Mouse (Mus musculus) MEL (cell line): Measurements from ENCODE around the gene Ikzf3. TPM values are rescaled to one million over a fixed set of nuclear protein-coding genes. Genes with fewer than 3 reads are reported as not detected.

Experiments
- DNase-seq: peaks from one replicate; pipeline ENCODE4 v3.0.0; 2011; ENCODE audit warnings: low read depth, low spot score
- H3K27ac ChIP-seq: 2 replicates; pipeline ENCODE4 v1.5.1; 2012; ENCODE audit warnings: low read depth, mild to moderate bottlenecking, control low read depth, low read length, moderate library complexity; ENCODE audit not compliant: control insufficient read depth
- H3K27me3 ChIP-seq, 2 experiments: fragments of 150-350 bp in 1 of 2; sonication (generic) in 1 of 2; 2 replicates each; pipeline ENCODE4 v1.6.1; 2012; ENCODE audit warnings: low read length in 2 of 2, mild to moderate bottlenecking in 2 of 2, improper control_type of control experiment in 1 of 2, moderate library complexity in 1 of 2; ENCODE audit not compliant: insufficient read depth in 2 of 2, control insufficient read depth in 1 of 2
- H3K36me3 ChIP-seq, 2 experiments: 2 replicates each; pipeline ENCODE4 v1.6.1; 2012 to 2014; ENCODE audit warnings: low read length in 2 of 2, improper control_type of control experiment in 1 of 2, inconsistent platforms in 1 of 2, mild to moderate bottlenecking in 1 of 2; ENCODE audit not compliant: insufficient read depth in 2 of 2, control insufficient read depth in 1 of 2
- H3K4me1 ChIP-seq, 2 experiments: fragments of 150-350 bp in 1 of 2; sonication (generic) in 1 of 2; 2 replicates each; pipeline ENCODE4 v1.6.1; 2012; ENCODE audit warnings: low read length in 2 of 2, improper control_type of control experiment in 1 of 2, mild to moderate bottlenecking in 1 of 2; ENCODE audit not compliant: insufficient read depth in 2 of 2, control insufficient read depth in 1 of 2
- H3K4me3 ChIP-seq, 2 experiments: fragments of 150-350 bp in 1 of 2; sonication (generic) in 1 of 2; 2 replicates each; pipeline ENCODE4 v1.5.1; 2012; ENCODE audit warnings: low read depth in 2 of 2, low read length in 2 of 2, mild to moderate bottlenecking in 2 of 2, moderate library complexity in 2 of 2, control low read depth in 1 of 2, improper control_type of control experiment in 1 of 2; ENCODE audit not compliant: control insufficient read depth in 1 of 2, insufficient read depth in 1 of 2
- H3K79me2 ChIP-seq: 2 replicates; pipeline ENCODE4 v1.6.1; 2012; ENCODE audit warnings: mild to moderate bottlenecking, low read length, moderate library complexity; ENCODE audit not compliant: control insufficient read depth, poor library complexity, insufficient read depth
- H3K9ac ChIP-seq: 2 replicates; pipeline ENCODE4 v1.6.1; 2012; ENCODE audit warnings: low read depth, mild to moderate bottlenecking, control low read depth, low read length, moderate library complexity; ENCODE audit not compliant: control insufficient read depth, poor library complexity, severe bottlenecking
- H3K9me3 ChIP-seq: fragments of 150-350 bp; sonication (generic); replicated peaks from 2 replicates; pipeline ENCODE4 v1.6.1; 2012; ENCODE audit warnings: mild to moderate bottlenecking, low read length, improper control_type of control experiment, moderate library complexity; ENCODE audit not compliant: insufficient read depth
- CHD1 ChIP-seq: IDR thresholded peaks from 2 replicates; pipeline ENCODE4 v1.6.1; 2012; ENCODE audit warnings: low read depth, mild to moderate bottlenecking, inconsistent platforms, low read length, improper control_type of control experiment
- CHD2 ChIP-seq: IDR thresholded peaks from 2 replicates; pipeline ENCODE4 v1.6.1; 2011; ENCODE audit warnings: low read length, improper control_type of control experiment
- E2F4 ChIP-seq: IDR thresholded peaks from 2 replicates; pipeline ENCODE4 v1.6.1; 2011; ENCODE audit warnings: low read depth, low read length, improper control_type of control experiment, borderline replicate concordance
- MYC ChIP-seq: IDR thresholded peaks from 2 replicates; pipeline ENCODE4 v1.6.1; 2011; ENCODE audit warnings: low read depth, mild to moderate bottlenecking, low read length, improper control_type of control experiment, moderate library complexity
- NRF1 ChIP-seq: IDR thresholded peaks from 2 replicates; pipeline ENCODE4 v1.6.1; 2014; ENCODE audit warnings: low read depth, mild to moderate bottlenecking, inconsistent platforms, low read length, improper control_type of control experiment, moderate library complexity; ENCODE audit not compliant: poor library complexity, insufficient read depth, severe bottlenecking
- POLR2A ChIP-seq, 2 experiments: IDR thresholded peaks; 2 replicates each; pipeline ENCODE4 v1.6.1; 2011 to 2012; ENCODE audit warnings: low read length in 2 of 2, mild to moderate bottlenecking in 2 of 2, control low read depth in 1 of 2, improper control_type of control experiment in 1 of 2, low read depth in 1 of 2, moderate library complexity in 1 of 2; ENCODE audit not compliant: control insufficient read depth in 1 of 2, insufficient read depth in 1 of 2, poor library complexity in 1 of 2
- TBP ChIP-seq: IDR thresholded peaks from 2 replicates; pipeline ENCODE4 v1.8.0; 2011; ENCODE audit warnings: low read depth, low read length, improper control_type of control experiment
- ZKSCAN1 ChIP-seq: IDR thresholded peaks from 2 replicates; pipeline ENCODE4 v1.6.1; 2012; ENCODE audit warnings: low read depth, mild to moderate bottlenecking, inconsistent platforms, low read length, improper control_type of control experiment, moderate library complexity
- polyA plus RNA-seq, 2 experiments: library from polyadenylated mRNA; stranded (reverse) in 1 of 2; unstranded in 1 of 2; fragments of >175 nt in 1 of 2; fragments of >200 nt in 1 of 2; gene quantifications; 2 replicates each; pipeline versions ENCODE4 v1.2.1 to v1.2.4; 2012; ENCODE audit warnings: low replicate concordance in 2 of 2, low read depth in 1 of 2; ENCODE audit not compliant: insufficient read length in 2 of 2, insufficient read depth in 1 of 2, missing spikeins in 1 of 2
- total RNA-seq: library from RNA; depleted of rRNA; stranded (reverse); fragments of 300-350 nt; gene quantifications from 2 replicates; pipeline ENCODE4 v1.2.3, GENCODE M21; 2012; rRNA removed

Ikzf3 gene
- total and polyA plus RNA-seq, 3 experiments, result 0.12 TPM; not detected in 2

DNA sequence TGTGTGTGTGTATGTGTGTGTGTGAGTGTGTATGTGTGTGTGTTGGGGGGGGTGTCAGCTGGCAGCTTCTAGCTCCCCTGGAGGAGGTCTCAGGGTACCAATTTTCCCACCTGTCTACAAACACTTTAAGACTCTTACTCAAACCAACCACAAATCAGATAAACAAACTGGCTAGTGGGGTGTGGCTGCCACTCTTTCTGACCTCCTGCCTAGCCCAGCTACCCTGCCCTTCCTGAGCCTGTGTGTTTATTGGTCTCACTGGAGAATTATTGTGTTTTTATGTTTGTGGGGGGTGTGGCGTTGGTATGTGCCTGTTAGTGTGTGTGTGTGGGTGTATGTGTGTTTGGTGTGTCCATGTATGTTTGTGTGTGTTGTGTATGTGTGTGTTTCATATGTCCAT, 128.8 kb downstream of the Ikzf3 start:
- Histone ChIP-seq H3K27ac (no peak overlapping the region), H3K9me3 (no peaks in the 10 kb centered on the region), H3K4me3 (no peak overlapping the region), H3K27me3 (peaks cover 7 to 9% of the 10 kb centered on the region in 2 experiments), H3K79me2 (no peaks in the 10 kb centered on the region), H3K9ac (no peak overlapping the region), H3K4me1 (peaks cover 0 to 7% of the 10 kb centered on the region in 2 experiments; a peak in 2 of 4 replicates), H3K36me3 (no peaks in the 10 kb centered on the region)
- TF ChIP-seq NRF1 (no peak), CHD1 (no peak), CHD2 (no peak), TBP (no peak), E2F4 (no peak), ZKSCAN1 (no peak), MYC (no peak), POLR2A (IDR thresholded peaks at IDR 0.05; ENCODE audit: control insufficient read depth in 1 of 2, insufficient read depth in 1 of 2, low read depth in 1 of 2, low read length in 2 of 2, poor library complexity in 1 of 2) (no peak)
- no peak for DNase-seq

Other genes with a start within 250 kb of the Ikzf3 start
- gene Neurod2, start 216.4 kb downstream of the Ikzf3 start, total RNA-seq, result not detected in 2 replicates
- gene Neurod2, start 216.4 kb downstream of the Ikzf3 start, polyA plus RNA-seq, result not detected
- 25.4 and 35.2 TPM in 2 replicates for gene Ppp1r1b, start 197.6 kb downstream of the Ikzf3 start, total RNA-seq
- 100 to 1,000 TPM in 1 of 2 experiments, not detected in 1; 114 TPM for gene Ppp1r1b, start 197.6 kb downstream of the Ikzf3 start, polyA plus RNA-seq
- 61.7 and 62.5 TPM in 2 replicates for gene Stard3, start 187.7 kb downstream of the Ikzf3 start, total RNA-seq
- gene Stard3, start 187.7 kb downstream of the Ikzf3 start, polyA plus RNA-seq, result 10 to 100 TPM in 1 of 2 experiments, not detected in 1; 53.0 TPM
- not detected in 2 replicates for gene Tcap, start 162.2 kb downstream of the Ikzf3 start, total RNA-seq
- gene Tcap, start 162.2 kb downstream of the Ikzf3 start, polyA plus RNA-seq, result under 1 TPM in 1 of 2 experiments, not detected in 1; 0.07 TPM
- gene Pnmt, start 159.6 kb downstream of the Ikzf3 start, total RNA-seq, result not detected in 2 replicates
- not detected for gene Pnmt, start 159.6 kb downstream of the Ikzf3 start, polyA plus RNA-seq
- 5.9 and 7.4 TPM in 2 replicates for gene Pgap3, start 145.5 kb downstream of the Ikzf3 start, total RNA-seq
- 1 to 10 TPM in 1 of 2 experiments, not detected in 1; 8.4 TPM for gene Pgap3, start 145.5 kb downstream of the Ikzf3 start, polyA plus RNA-seq
- not detected in 2 replicates for gene Erbb2, start 133.6 kb downstream of the Ikzf3 start, total RNA-seq
- not detected for gene Erbb2, start 133.6 kb downstream of the Ikzf3 start, polyA plus RNA-seq
- 74.0 and 93.2 TPM in 2 replicates for gene Mien1, start 107.0 kb downstream of the Ikzf3 start, total RNA-seq
- gene Mien1, start 107.0 kb downstream of the Ikzf3 start, polyA plus RNA-seq, result 10 to 100 TPM in 1 of 2 experiments, not detected in 1; 71.6 TPM
- not detected in 2 replicates for gene Grb7, start 99.6 kb downstream of the Ikzf3 start, total RNA-seq
- gene Grb7, start 99.6 kb downstream of the Ikzf3 start, polyA plus RNA-seq, result under 1 TPM in 1 of 2 experiments, not detected in 1; 0.21 TPM
- gene Zpbp2, start 5.1 kb upstream of the Ikzf3 start, total RNA-seq, result 0.12 and 0.42 TPM in 2 replicates
- gene Zpbp2, start 5.1 kb upstream of the Ikzf3 start, polyA plus RNA-seq, result under 1 TPM in 1 of 2 experiments, not detected in 1; 0.58 TPM
- gene Ormdl3, start 41.3 kb upstream of the Ikzf3 start, total RNA-seq, result 60.3 and 93.7 TPM in 2 replicates
- gene Ormdl3, start 41.3 kb upstream of the Ikzf3 start, polyA plus RNA-seq, result 10 to 100 TPM in 1 of 2 experiments, not detected in 1; 52.7 TPM
- not detected in 2 replicates for gene Lrrc3c, start 52.3 kb upstream of the Ikzf3 start, total RNA-seq
- gene Lrrc3c, start 52.3 kb upstream of the Ikzf3 start, polyA plus RNA-seq, result not detected
- 2.1 and 3.4 TPM in 2 replicates for gene Gm12355, start 79.6 kb upstream of the Ikzf3 start, total RNA-seq
- gene Gm12355, start 79.6 kb upstream of the Ikzf3 start, polyA plus RNA-seq, result under 1 TPM in 1 of 2 experiments, not detected in 1; 0.58 TPM
- not detected in 2 replicates for gene Gsdma3, start 80.3 kb upstream of the Ikzf3 start, total RNA-seq
- not detected for gene Gsdma3, start 80.3 kb upstream of the Ikzf3 start, polyA plus RNA-seq
- not detected in 2 replicates for gene Gsdma2, start 100.7 kb upstream of the Ikzf3 start, total RNA-seq
- not detected for gene Gsdma2, start 100.7 kb upstream of the Ikzf3 start, polyA plus RNA-seq
- gene Gsdma, start 118.3 kb upstream of the Ikzf3 start, total RNA-seq, result 0.23 and 0.62 TPM in 2 replicates
- 1 to 10 TPM in 1 of 2 experiments, not detected in 1; 1.2 TPM for gene Gsdma, start 118.3 kb upstream of the Ikzf3 start, polyA plus RNA-seq
- 350 and 385 TPM in 2 replicates for gene Psmd3, start 136.5 kb upstream of the Ikzf3 start, total RNA-seq
- 100 to 1,000 TPM; 214 to 417 TPM for gene Psmd3, start 136.5 kb upstream of the Ikzf3 start, polyA plus RNA-seq
- not detected in 2 replicates for gene Csf3, start 155.2 kb upstream of the Ikzf3 start, total RNA-seq
- under 1 TPM in 1 of 2 experiments, not detected in 1; 0.18 TPM for gene Csf3, start 155.2 kb upstream of the Ikzf3 start, polyA plus RNA-seq
- gene Med24, start 183.4 kb upstream of the Ikzf3 start, total RNA-seq, result 37.5 and 41.4 TPM in 2 replicates
- 10 to 100 TPM in 1 of 2 experiments, not detected in 1; 89.8 TPM for gene Med24, start 183.4 kb upstream of the Ikzf3 start, polyA plus RNA-seq
- 22.0 and 29.6 TPM in 2 replicates for gene Thra, start 194.6 kb upstream of the Ikzf3 start, total RNA-seq
- 10 to 100 TPM in 1 of 2 experiments, not detected in 1; 50.9 TPM for gene Thra, start 194.6 kb upstream of the Ikzf3 start, polyA plus RNA-seq
- gene Nr1d1, start 229.3 kb upstream of the Ikzf3 start, total RNA-seq, result 1.9 and 2.0 TPM in 2 replicates
- gene Nr1d1, start 229.3 kb upstream of the Ikzf3 start, polyA plus RNA-seq, result 1 to 10 TPM in 1 of 2 experiments, not detected in 1; 5.6 TPM
- gene Msl1, start 249.5 kb upstream of the Ikzf3 start, total RNA-seq, result 35.0 and 37.1 TPM in 2 replicates
- 10 to 100 TPM in 1 of 2 experiments, not detected in 1; 49.4 TPM for gene Msl1, start 249.5 kb upstream of the Ikzf3 start, polyA plus RNA-seq